Mouse (Mus musculus): ENCODE results near the gene Rnf149.

- TF ChIP-seq GATA1 (IDR thresholded peaks at IDR 0.05; ENCODE audit: borderline replicate concordance, low read length) (no peak), FLI1 (IDR thresholded peaks at IDR 0.05; ENCODE audit: low read length) (no peak)
Measured at GRCm38 (mm10) chr1:39522519-39522918, 54.7 kb downstream of the Rnf149 start.

Data from megakaryocyte, embryonic 14.5 days (primary cell).